In the genomic region with DNA sequence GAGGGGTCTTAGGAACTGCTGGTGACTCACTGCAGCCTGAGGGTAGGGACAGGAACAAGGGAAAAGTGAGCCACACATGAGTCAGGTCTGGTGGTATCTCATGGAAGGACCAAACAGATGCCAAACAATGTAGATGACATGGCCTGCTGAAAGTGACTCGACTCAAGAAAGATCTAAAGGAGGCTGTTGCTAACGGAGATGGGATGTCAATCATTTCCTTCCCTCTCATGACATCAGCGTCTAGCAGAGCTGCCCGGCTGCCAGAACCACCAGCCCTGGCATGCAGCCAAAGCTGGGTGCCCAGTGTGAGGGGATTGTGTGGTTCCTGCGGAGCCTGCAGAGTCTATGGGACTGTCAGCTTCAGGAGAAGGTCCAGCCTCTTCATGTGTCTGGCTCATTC, we compare ENCODE assay signal across 10 mouse cellular contexts.
A peak's percentile ranks its signal among the peaks of the same experiment; 100 is the strongest.
DNase-seq lines count a peak whose midpoint lies in the region; ATAC-seq and TF ChIP-seq lines count a peak whose summit lies in the region.
"Had no signal": no experiment of that assay in that cellular context is flagged by ENCODE, and none has a peak within 500 bp of the region (broad histone marks: within the 10 kb centered on the region; RNA-seq: fewer than 3 reads in every experiment).

No protein-coding gene starts in this region.

- no peaks in the 10 kb centered on the region for H3K36me3 ChIP-seq in heart, embryonic 15.5 days
- no peaks in the 10 kb centered on the region for H3K36me3 ChIP-seq in heart, embryonic 10.5 days
- no peaks in the 10 kb centered on the region for H3K36me3 ChIP-seq in hindbrain, postnatal 0 days (ENCODE audit: insufficient read depth, low read length)
- H3K36me3 ChIP-seq: hindbrain, embryonic 15.5 days had no signal

- TF ChIP-seq CTCF in hindbrain, postnatal 0 days (IDR thresholded peaks at IDR 0.05; ENCODE audit: low read depth), result no peak

- H3K27ac ChIP-seq in heart, embryonic 15.5 days, result no peak overlapping the region
- no peak overlapping the region for H3K27ac ChIP-seq in heart, embryonic 10.5 days
- no peak overlapping the region for H3K27ac ChIP-seq in hindbrain, postnatal 0 days
- H3K27ac ChIP-seq: hindbrain, embryonic 15.5 days had no signal

- no peak for DNase-seq in heart, embryonic 10.5 days (ENCODE audit: low spot score)
- DNase-seq in urinary bladder, postnatal 14 days (ENCODE audit: low spot score), result peak; percentile 57
- DNase-seq in urinary bladder, postnatal 10 days (ENCODE audit: low spot score), result no peak
- peak; percentile 68 for DNase-seq in hindbrain, postnatal 0 days (ENCODE audit: low spot score)
- DNase-seq in gastrocnemius, adult 18-20 months (ENCODE audit: low spot score), result no peak
- DNase-seq in gastrocnemius, postnatal 14 days, result no peak
- no peak for DNase-seq in heart, adult 8-10 months (ENCODE audit: low spot score)
- DNase-seq: embryo, embryonic 11 days had no signal

- no peak overlapping the region for H3K4me2 ChIP-seq in heart, embryonic 15.5 days
- H3K4me2 ChIP-seq in hindbrain, postnatal 0 days (ENCODE audit: low read depth, low read length), result no peak overlapping the region
- H3K4me2 ChIP-seq: hindbrain, embryonic 15.5 days had no signal

- no peaks in the 10 kb centered on the region for H3K9me3 ChIP-seq in heart, embryonic 15.5 days (replicated peaks)
- H3K9me3 ChIP-seq in heart, embryonic 10.5 days, result peaks cover 3% of the 10 kb centered on the region; the same call in 1 of the 2 replicates
- H3K9me3 ChIP-seq in hindbrain, postnatal 0 days (ENCODE audit: low read length), result no peaks in the 10 kb centered on the region
- H3K9me3 ChIP-seq: hindbrain, embryonic 15.5 days had no signal

- H3K27me3 ChIP-seq in heart, embryonic 15.5 days, result peaks cover 13% of the 10 kb centered on the region
- H3K27me3 ChIP-seq in heart, embryonic 10.5 days (ENCODE audit: insufficient read depth, poor library complexity, severe bottlenecking), result peaks cover 28% of the 10 kb centered on the region
- 0 out of 2 replicates have a peak, but pooled peaks cover 7% of the 10 kb centered on the region for H3K27me3 ChIP-seq in hindbrain, postnatal 0 days (ENCODE audit: insufficient read depth, low read length)

- no peak overlapping the region for H3K9ac ChIP-seq in heart, embryonic 15.5 days
- no peak overlapping the region for H3K9ac ChIP-seq in hindbrain, postnatal 0 days (replicated peaks; ENCODE audit: low read length)
- H3K9ac ChIP-seq: hindbrain, embryonic 15.5 days had no signal

- intact Hi-C loops in gastrocnemius, postnatal 14 days (cut with DNase I; ENCODE audit: low total_unique reads), result no loop called here

- no peak overlapping the region for H3K4me3 ChIP-seq in heart, embryonic 15.5 days
- no peak overlapping the region for H3K4me3 ChIP-seq in heart, embryonic 10.5 days
- H3K4me3 ChIP-seq in hindbrain, postnatal 0 days (ENCODE audit: low read length), result no peak overlapping the region
- H3K4me3 ChIP-seq: hindbrain, embryonic 15.5 days had no signal

- WGBS in heart, embryonic 15.5 days, result 7% methylated on average over 5 of the region's 5 CpGs
- 42% methylated on average over 5 of the region's 5 CpGs for WGBS in heart, embryonic 10.5 days
- WGBS in hindbrain, postnatal 0 days, result 28% methylated on average over 5 of the region's 5 CpGs

- H3K4me1 ChIP-seq in heart, embryonic 15.5 days (replicated peaks), result peaks cover 12% of the 10 kb centered on the region
- peaks cover 8% of the 10 kb centered on the region for H3K4me1 ChIP-seq in heart, embryonic 10.5 days
- no peaks in the 10 kb centered on the region for H3K4me1 ChIP-seq in hindbrain, postnatal 0 days (ENCODE audit: insufficient read depth, low read length)

- ATAC-seq in heart, embryonic 15.5 days (replicated peaks; ENCODE audit: insufficient number of reproducible peaks, insufficient read depth, low FRiP score, low read depth), result peak; percentile 51; the same call in 1 of the 2 replicates
- peak; percentile 80 for ATAC-seq in hindbrain, postnatal 0 days

Comparison
In these comparisons a context has a peak if more than half of its experiments do, and no peak if none do; other contexts are left out.
1. DNase-seq: peak in urinary bladder, postnatal 14 days (single experiment) and hindbrain, postnatal 0 days (single experiment); none in heart, embryonic 10.5 days (single experiment), urinary bladder, postnatal 10 days (single experiment), gastrocnemius, adult 18-20 months (single experiment), gastrocnemius, postnatal 14 days (single experiment) and heart, adult 8-10 months (single experiment).